ENCODE assay signal across 24 mouse cellular contexts in genomic region chr5:110178628-110179027, GRCm38 (mm10). TPM values are rescaled to one million over a fixed set of nuclear protein-coding genes. Genes with fewer than 3 reads are reported as not detected.
A peak's percentile ranks its signal among the peaks of the same experiment; 100 is the strongest.
DNase-seq lines count a peak whose midpoint lies in the region; ATAC-seq and TF ChIP-seq lines count a peak whose summit lies in the region.
"Had no signal": no experiment of that assay in that cellular context is flagged by ENCODE, and none has a peak within 500 bp of the region (broad histone marks: within the 10 kb centered on the region; RNA-seq: fewer than 3 reads in every experiment).

No protein-coding gene starts in this region.

- TF ChIP-seq EP300 in liver, postnatal 0 days (IDR thresholded peaks at IDR 0.05; ENCODE audit: low read depth): peak; percentile 46; the same call in 1 of the 2 replicates

- no peaks in the 10 kb centered on the region for H3K9me3 ChIP-seq in liver, embryonic 13.5 days (replicated peaks)
- H3K9me3 ChIP-seq in liver, postnatal 0 days (ENCODE audit: low read length): no peaks in the 10 kb centered on the region
- no peaks in the 10 kb centered on the region for H3K9me3 ChIP-seq in kidney, embryonic 16.5 days (ENCODE audit: low read length)
- H3K9me3 ChIP-seq: embryonic facial prominence, embryonic 13.5 days; forebrain, embryonic 13.5 days; heart, embryonic 13.5 days; hindbrain, embryonic 12.5 days had no signal

- 0 out of 2 replicates have a peak overlapping the region, but pooled peaks have one; percentile 8 for H3K27ac ChIP-seq in bone marrow macrophage, adult 2 months (ENCODE audit: insufficient read depth, low read depth, low read length)
- peak overlapping the region; percentile 48 for H3K27ac ChIP-seq in liver, embryonic 13.5 days
- H3K27ac ChIP-seq in liver, postnatal 0 days (ENCODE audit: low read depth): no peak overlapping the region
- no peak overlapping the region for H3K27ac ChIP-seq in kidney, embryonic 16.5 days (ENCODE audit: low read length)
- H3K27ac ChIP-seq: embryonic facial prominence, embryonic 13.5 days; forebrain, embryonic 13.5 days; heart, embryonic 13.5 days; hindbrain, embryonic 12.5 days had no signal

- no peaks in the 10 kb centered on the region for H3K27me3 ChIP-seq in liver, embryonic 13.5 days
- H3K27me3 ChIP-seq in liver, postnatal 0 days (ENCODE audit: insufficient read depth, low read length): no peaks in the 10 kb centered on the region
- H3K27me3 ChIP-seq in kidney, embryonic 16.5 days (ENCODE audit: insufficient read depth, low read length): no peaks in the 10 kb centered on the region
- H3K27me3 ChIP-seq: embryonic facial prominence, embryonic 13.5 days; forebrain, embryonic 13.5 days; heart, embryonic 13.5 days; hindbrain, embryonic 12.5 days; Patski had no signal

- peak overlapping the region; percentile 39 for H3K4me2 ChIP-seq in liver, embryonic 13.5 days
- H3K4me2 ChIP-seq in liver, postnatal 0 days (ENCODE audit: low read depth, low read length): no peak overlapping the region
- no peak overlapping the region for H3K4me2 ChIP-seq in kidney, embryonic 16.5 days (replicated peaks; ENCODE audit: low read depth, low read length)
- H3K4me2 ChIP-seq: hindbrain, embryonic 12.5 days had no signal

- 26% methylated on average over 2 of the region's 2 CpGs for WGBS in liver, embryonic 13.5 days (ENCODE audit: insufficient replicate concordance)
- WGBS in liver, postnatal 0 days (ENCODE audit: insufficient replicate concordance): 54% methylated on average over 2 of the region's 2 CpGs
- WGBS in kidney, embryonic 16.5 days: 79% methylated on average over 2 of the region's 2 CpGs
- 62% methylated on average over 2 of the region's 2 CpGs for WGBS in lung, adult 2 months

- DNase-seq in heart, adult 11 months: peak; percentile 22
- no peak for DNase-seq in heart, postnatal 14 days
- DNase-seq in liver, embryonic 13.5 days: peak; percentile 20
- DNase-seq in liver, postnatal 0 days: no peak
- DNase-seq in layer of hippocampus, postnatal 10 days (ENCODE audit: low spot score in 2 of 2): no peak
- DNase-seq in lung, adult 2 months: no peak
- DNase-seq: adrenal gland, adult 2 months; adrenal gland, postnatal 25 days; cerebellum, adult 11 months; cerebellum, adult 9-10 months; cerebellum, postnatal 25 days; forebrain, postnatal 0 days; gastrocnemius, adult 2 months; gastrocnemius, postnatal 25 days; heart, postnatal 4 days had no signal

- H3K4me3 ChIP-seq in bone marrow macrophage, adult 2 months (ENCODE audit: insufficient read depth, low read length): no peak overlapping the region
- H3K4me3 ChIP-seq in liver, embryonic 13.5 days (replicated peaks): no peak overlapping the region
- no peak overlapping the region for H3K4me3 ChIP-seq in liver, postnatal 0 days (ENCODE audit: low read depth, low read length)
- no peak overlapping the region for H3K4me3 ChIP-seq in kidney, embryonic 16.5 days (ENCODE audit: low read length)
- H3K4me3 ChIP-seq in lung, adult 2 months (replicated peaks; ENCODE audit: extremely low read depth, low read depth, low read length): no peak overlapping the region
- H3K4me3 ChIP-seq: hindbrain, embryonic 12.5 days had no signal

- intact Hi-C loops in heart, postnatal 14 days (cut with DNase I): no loop called here

- peaks cover 29% of the 10 kb centered on the region for H3K4me1 ChIP-seq in bone marrow macrophage, adult 2 months (ENCODE audit: control insufficient read depth, insufficient read depth, low read length)
- peaks cover 32% of the 10 kb centered on the region for H3K4me1 ChIP-seq in liver, embryonic 13.5 days (replicated peaks)
- H3K4me1 ChIP-seq in liver, postnatal 0 days (ENCODE audit: insufficient read depth): peaks cover 17% of the 10 kb centered on the region
- H3K4me1 ChIP-seq in kidney, embryonic 16.5 days (ENCODE audit: insufficient read depth, low read length): peaks cover 9% of the 10 kb centered on the region
- peaks cover 4% of the 10 kb centered on the region; the same call in 1 of the 2 replicates for H3K4me1 ChIP-seq in lung, adult 2 months (ENCODE audit: control insufficient read depth, insufficient read depth, low read length)

- peaks cover 17% of the 10 kb centered on the region for H3K36me3 ChIP-seq in liver, embryonic 13.5 days
- H3K36me3 ChIP-seq in liver, postnatal 0 days (replicated peaks; ENCODE audit: insufficient read depth, low read length): peaks cover 13% of the 10 kb centered on the region
- H3K36me3 ChIP-seq in kidney, embryonic 16.5 days (ENCODE audit: insufficient read depth, low read length): peaks cover 10% of the 10 kb centered on the region; the same call in 1 of the 2 replicates

- H3K9ac ChIP-seq in liver, embryonic 13.5 days: peak overlapping the region; percentile 1; the same call in 1 of the 2 replicates
- no peak overlapping the region for H3K9ac ChIP-seq in liver, postnatal 0 days (replicated peaks)
- no peak overlapping the region for H3K9ac ChIP-seq in kidney, embryonic 16.5 days (replicated peaks; ENCODE audit: low read length)
- H3K9ac ChIP-seq: forebrain, embryonic 13.5 days; forebrain, postnatal 0 days; heart, embryonic 13.5 days; hindbrain, embryonic 12.5 days had no signal

- ATAC-seq in liver, embryonic 13.5 days (ENCODE audit: low read depth): no peak; the same call in 1 of the 2 replicates
- ATAC-seq in liver, postnatal 0 days: no peak
- ATAC-seq in kidney, embryonic 16.5 days (ENCODE audit: low FRiP score, low TSS enrichment): no peak
- ATAC-seq: activated CD4-positive, CD25-positive, alpha-beta regulatory T cell, adult 4 months; forebrain, embryonic 13.5 days; forebrain, postnatal 0 days; hindbrain, embryonic 16.5 days; Patski had no signal

- no peak for TF ChIP-seq POLR2A in bone marrow macrophage, adult 2 months (IDR thresholded peaks at IDR 0.05; ENCODE audit: borderline replicate concordance, low read depth, low read length)
- TF ChIP-seq POLR2A in lung, adult 2 months (IDR thresholded peaks at IDR 0.05; ENCODE audit: borderline replicate concordance, extremely low read depth, low read depth, low read length): no peak

- no peak for TF ChIP-seq CTCF in bone marrow macrophage, adult 2 months (IDR thresholded peaks at IDR 0.05; ENCODE audit: low read depth, low read length)
- no peak for TF ChIP-seq CTCF in liver, postnatal 0 days (IDR thresholded peaks at IDR 0.05; ENCODE audit: low read depth)
- TF ChIP-seq CTCF in lung, adult 2 months (IDR thresholded peaks at IDR 0.05; ENCODE audit: insufficient read depth, low read length): no peak

RNA-seq across cellular contexts. Expression of gene Golga3, which starts 2.1 kb away (rescaled TPM):
- total RNA-seq in heart, postnatal 14 days (2021): 10 to 100 TPM; 36.5 to 42.6 TPM
- polyA plus RNA-seq in bone marrow macrophage, adult 2 months (2012; ENCODE audit: insufficient read depth, insufficient read length, missing spikeins): 23.6 and 24.7 TPM in 2 replicates
- polyA plus RNA-seq in liver, embryonic 13.5 days (2015; fragmentation: Nextera tagmentation; extraction: Ambion mirVana): 6.7 and 7.9 TPM in 2 replicates
- polyA plus RNA-seq in liver, postnatal 0 days (2015; fragmentation: Nextera tagmentation; extraction: Ambion mirVana): 3.5 and 4.1 TPM in 2 replicates
- 19.2 and 19.6 TPM in 2 replicates for polyA plus RNA-seq in kidney, embryonic 16.5 days (2015; fragmentation: Nextera tagmentation; extraction: Ambion mirVana)
- 10 to 100 TPM; 43.7 to 47.6 TPM for total RNA-seq in layer of hippocampus, postnatal 10 days (2021)
- 8.6 and 11.1 TPM in 2 replicates for polyA plus RNA-seq in lung, adult 2 months (2012; rRNA removed)

RNA-seq across cellular contexts. Expression of gene Chfr, which starts 43.0 kb away (rescaled TPM):
- total RNA-seq in heart, postnatal 14 days (2021): 10 to 100 TPM; 21.0 to 21.4 TPM
- 42.3 and 42.5 TPM in 2 replicates for polyA plus RNA-seq in bone marrow macrophage, adult 2 months (2012; ENCODE audit: insufficient read depth, insufficient read length, missing spikeins)
- 22.2 and 26.1 TPM in 2 replicates for polyA plus RNA-seq in liver, embryonic 13.5 days (2015; fragmentation: Nextera tagmentation; extraction: Ambion mirVana)
- 9.6 and 11.6 TPM in 2 replicates for polyA plus RNA-seq in liver, postnatal 0 days (2015; fragmentation: Nextera tagmentation; extraction: Ambion mirVana)
- polyA plus RNA-seq in kidney, embryonic 16.5 days (2015; fragmentation: Nextera tagmentation; extraction: Ambion mirVana): 39.4 and 42.8 TPM in 2 replicates
- total RNA-seq in layer of hippocampus, postnatal 10 days (2021): 10 to 100 TPM; 74.0 to 76.0 TPM
- polyA plus RNA-seq in lung, adult 2 months (2012; rRNA removed): 46.3 and 48.0 TPM in 2 replicates

RNA-seq across cellular contexts. Expression of gene Ankle2, which starts 52.2 kb away (rescaled TPM):
- total RNA-seq in heart, postnatal 14 days (2021): 10 to 100 TPM; 25.8 to 25.9 TPM
- 29.5 and 36.6 TPM in 2 replicates for polyA plus RNA-seq in bone marrow macrophage, adult 2 months (2012; ENCODE audit: insufficient read depth, insufficient read length, missing spikeins)
- 13.5 and 15.9 TPM in 2 replicates for polyA plus RNA-seq in liver, embryonic 13.5 days (2015; fragmentation: Nextera tagmentation; extraction: Ambion mirVana)
- polyA plus RNA-seq in liver, postnatal 0 days (2015; fragmentation: Nextera tagmentation; extraction: Ambion mirVana): 8.6 and 10.7 TPM in 2 replicates
- 24.3 and 25.5 TPM in 2 replicates for polyA plus RNA-seq in kidney, embryonic 16.5 days (2015; fragmentation: Nextera tagmentation; extraction: Ambion mirVana)
- 10 to 100 TPM; 32.0 to 40.6 TPM for total RNA-seq in layer of hippocampus, postnatal 10 days (2021)
- 9.0 and 10.2 TPM in 2 replicates for polyA plus RNA-seq in lung, adult 2 months (2012; rRNA removed)

Comparison
In these comparisons a context has a peak if more than half of its experiments do, and no peak if none do; other contexts are left out.
1. DNase-seq: peak in heart, adult 11 months (single experiment) and liver, embryonic 13.5 days (single experiment); none in heart, postnatal 14 days (0 of 2), liver, postnatal 0 days (single experiment), layer of hippocampus, postnatal 10 days (0 of 2) and lung, adult 2 months (single experiment).
2. H3K27ac ChIP-seq: peak in bone marrow macrophage, adult 2 months (single experiment) and liver, embryonic 13.5 days (single experiment); none in liver, postnatal 0 days (single experiment) and kidney, embryonic 16.5 days (single experiment).